Mouse (Mus musculus): Measurements from ENCODE around the gene Rora. TPM values are rescaled to one million over a fixed set of nuclear protein-coding genes. Genes with fewer than 3 reads are reported as not detected.

The Rora gene
- polyA plus RNA-seq, 1 experiment from 2014 or later: 8.9 TPM

DNA sequence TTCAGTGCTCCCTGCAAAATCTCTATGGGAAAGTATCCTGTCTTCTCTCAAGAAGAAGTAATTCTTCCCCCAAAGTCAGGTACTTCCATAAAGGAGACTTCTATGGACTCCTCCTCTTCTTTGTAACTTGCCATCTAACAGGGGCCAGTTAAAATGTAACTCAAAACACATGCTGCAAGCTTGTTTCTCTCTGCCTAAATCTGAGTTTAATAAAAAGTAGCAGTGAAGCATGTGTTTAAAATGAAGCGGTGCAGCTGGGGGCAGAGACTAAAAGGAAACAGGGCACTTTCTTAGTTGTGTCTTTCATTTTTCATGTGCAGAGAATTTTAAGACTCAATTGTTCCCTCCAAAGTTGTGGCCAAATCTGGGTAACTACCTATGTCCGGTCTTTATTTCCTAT lies 221.0 kb downstream of the Rora start:
- no peak overlapping the region for H3K27ac ChIP-seq (replicated peaks)
- no peaks in the 10 kb centered on the region for H3K27me3 ChIP-seq
- no peak overlapping the region for H3K4me3 ChIP-seq
- ATAC-seq (ENCODE audit: low FRiP score, low read depth): no peak
- no peak overlapping the region for H3K4me2 ChIP-seq (replicated peaks)
- H3K9ac ChIP-seq (replicated peaks): no peak overlapping the region
- H3K9me3 ChIP-seq: no peaks in the 10 kb centered on the region
- 94% methylated on average over 2 of the region's 2 CpGs for WGBS
- no peaks in the 10 kb centered on the region; the same call in 1 of the 2 replicates for H3K4me1 ChIP-seq
- no peaks in the 10 kb centered on the region for H3K36me3 ChIP-seq

DNA sequence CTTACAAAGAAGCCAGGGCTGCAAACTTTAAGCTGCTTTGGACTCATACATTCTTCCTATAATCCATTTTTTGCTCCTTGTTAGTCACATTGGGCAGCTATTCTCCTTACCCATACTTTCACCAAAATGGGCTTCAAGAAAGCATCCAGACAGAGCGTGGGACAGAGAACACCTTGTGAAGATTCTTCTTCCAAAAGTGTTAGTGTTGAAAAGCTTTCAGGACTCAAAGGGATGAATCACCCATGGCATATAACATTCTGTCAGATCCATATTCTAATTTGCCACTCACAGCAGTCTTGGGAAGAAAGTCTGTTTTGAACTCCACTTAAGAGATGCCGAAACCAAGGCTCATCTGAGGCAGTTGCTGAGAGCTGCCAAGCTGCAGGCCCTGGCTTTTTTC lies 222.2 kb downstream of the Rora start:
- ATAC-seq (ENCODE audit: low FRiP score, low read depth): no peak
- Histone ChIP-seq H3K4me3 (no peak overlapping the region), H3K27me3 (no peaks in the 10 kb centered on the region), H3K4me1 (peaks cover 9% of the 10 kb centered on the region), H3K9me3 (no peaks in the 10 kb centered on the region), H3K9ac (replicated peaks) (no peak overlapping the region), H3K27ac (replicated peaks) (no peak overlapping the region), H3K36me3 (no peaks in the 10 kb centered on the region), H3K4me2 (replicated peaks) (no peak overlapping the region)
- WGBS: 93% methylated on average over 2 of the region's 2 CpGs

DNA sequence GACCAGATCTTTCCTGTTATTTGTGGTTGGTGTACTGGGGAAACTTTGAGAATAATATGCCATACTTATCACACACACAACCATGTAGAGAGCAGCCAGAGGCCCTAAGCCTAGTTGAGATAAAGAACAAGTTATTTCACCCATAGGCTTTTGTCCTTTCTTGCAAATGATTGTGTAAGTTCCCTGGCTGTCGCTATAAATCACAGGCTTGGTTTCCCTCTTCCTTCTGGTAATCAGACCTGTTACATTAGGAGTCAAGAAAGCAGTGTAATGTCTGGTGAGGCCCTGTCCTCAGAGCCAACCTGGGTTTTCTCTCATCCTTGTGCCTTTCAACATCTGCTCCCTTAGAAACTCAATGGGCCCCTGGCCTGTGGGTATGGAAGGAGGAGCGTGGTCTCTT lies 222.7 kb downstream of the Rora start:
- no peak for ATAC-seq (ENCODE audit: low FRiP score, low read depth)
- 87% methylated on average over 2 of the region's 2 CpGs for WGBS
- H3K27ac ChIP-seq (replicated peaks): no peak overlapping the region
- H3K4me3 ChIP-seq: no peak overlapping the region
- no peaks in the 10 kb centered on the region for H3K27me3 ChIP-seq
- H3K4me2 ChIP-seq (replicated peaks): no peak overlapping the region
- H3K4me1 ChIP-seq: peaks cover 13% of the 10 kb centered on the region
- H3K9ac ChIP-seq (replicated peaks): no peak overlapping the region
- no peaks in the 10 kb centered on the region for H3K9me3 ChIP-seq
- H3K36me3 ChIP-seq: no peaks in the 10 kb centered on the region

DNA sequence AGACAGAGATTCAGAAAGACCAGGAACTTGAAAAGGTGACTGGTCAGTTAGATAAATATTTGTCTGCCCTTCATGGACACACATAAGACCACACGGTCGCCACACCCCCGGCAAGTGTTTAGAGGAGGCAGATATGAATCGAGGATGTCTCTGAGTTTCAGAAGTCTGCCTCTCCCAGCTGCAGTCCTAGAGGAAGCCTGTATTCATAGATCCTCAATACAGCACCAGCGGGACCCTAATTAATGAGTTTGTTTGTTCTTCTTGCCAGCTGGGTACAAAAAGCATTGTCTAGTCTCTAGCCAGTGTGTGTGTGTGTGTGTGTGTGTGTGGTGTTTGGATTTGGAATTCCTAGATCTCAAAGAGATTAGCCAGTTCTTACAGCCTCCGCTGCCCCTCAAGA lies 228.3 kb downstream of the Rora start:
- Histone ChIP-seq H3K9me3 (no peaks in the 10 kb centered on the region), H3K36me3 (no peaks in the 10 kb centered on the region), H3K9ac (replicated peaks) (no peak overlapping the region), H3K4me3 (no peak overlapping the region), H3K4me1 (peaks cover 30% of the 10 kb centered on the region), H3K27me3 (no peaks in the 10 kb centered on the region), H3K27ac (replicated peaks) (no peak overlapping the region), H3K4me2 (replicated peaks) (no peak overlapping the region)
- ATAC-seq (ENCODE audit: low FRiP score, low read depth): peak; percentile 52; the same call in 1 of the 2 replicates
- 14% methylated on average over 6 of the region's 6 CpGs for WGBS

DNA sequence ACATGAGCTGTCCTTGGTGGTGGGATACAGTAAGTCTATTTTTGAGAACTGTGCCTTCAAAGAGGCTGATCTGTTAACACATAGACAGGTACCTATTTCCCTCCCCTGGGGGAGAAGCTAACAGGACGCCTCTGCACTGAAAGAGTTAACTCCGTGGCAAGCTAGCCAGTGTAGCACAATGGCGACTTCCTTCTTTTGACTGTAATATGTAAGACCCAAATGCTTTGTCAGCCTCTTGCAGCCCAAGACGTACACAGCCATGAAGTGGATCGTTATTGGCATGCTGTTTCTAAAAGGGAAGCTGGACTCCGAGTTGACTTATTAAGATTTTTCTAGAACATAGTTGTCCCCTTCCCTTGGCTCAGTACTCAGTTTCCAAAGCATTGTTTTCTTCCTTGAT lies 229.4 kb downstream of the Rora start:
- H3K4me3 ChIP-seq: no peak overlapping the region
- H3K9ac ChIP-seq (replicated peaks): no peak overlapping the region
- H3K4me2 ChIP-seq (replicated peaks): no peak overlapping the region
- peaks cover 30% of the 10 kb centered on the region for H3K4me1 ChIP-seq
- WGBS: 55% methylated on average over 6 of the region's 6 CpGs
- ATAC-seq (ENCODE audit: low FRiP score, low read depth): no peak
- no peak overlapping the region for H3K27ac ChIP-seq (replicated peaks)
- no peaks in the 10 kb centered on the region for H3K9me3 ChIP-seq
- no peaks in the 10 kb centered on the region for H3K27me3 ChIP-seq
- H3K36me3 ChIP-seq: no peaks in the 10 kb centered on the region

- ATAC-seq (ENCODE audit: low FRiP score, low read depth): no peak
- Histone ChIP-seq H3K9ac (replicated peaks) (no peak overlapping the region), H3K4me1 (peaks cover 30% of the 10 kb centered on the region), H3K4me2 (replicated peaks) (no peak overlapping the region), H3K9me3 (no peaks in the 10 kb centered on the region), H3K27ac (replicated peaks) (no peak overlapping the region), H3K36me3 (no peaks in the 10 kb centered on the region), H3K4me3 (no peak overlapping the region), H3K27me3 (no peaks in the 10 kb centered on the region)
- WGBS: 90% methylated on average over 8 of the region's 8 CpGs
Measured at GRCm38 (mm10) chr9:68883687-68884086, 230.1 kb downstream of the Rora start.

GRCm38 (mm10) chr9:68884451-68885035 lies 231.0 kb downstream of the Rora start:
- no peak for ATAC-seq (ENCODE audit: low FRiP score, low read depth)
- no peaks in the 10 kb centered on the region for H3K9me3 ChIP-seq
- H3K27me3 ChIP-seq: no peaks in the 10 kb centered on the region
- H3K4me3 ChIP-seq: no peak overlapping the region
- H3K4me2 ChIP-seq (replicated peaks): no peak overlapping the region
- 83% methylated on average over 9 of the region's 9 CpGs for WGBS
- no peaks in the 10 kb centered on the region for H3K36me3 ChIP-seq
- no peak overlapping the region for H3K9ac ChIP-seq (replicated peaks)
- no peak overlapping the region for H3K27ac ChIP-seq (replicated peaks)
- H3K4me1 ChIP-seq: peaks cover 30% of the 10 kb centered on the region

- Histone ChIP-seq H3K4me1 (no peaks in the 10 kb centered on the region), H3K9me3 (no peaks in the 10 kb centered on the region), H3K36me3 (no peaks in the 10 kb centered on the region), H3K9ac (replicated peaks) (no peak overlapping the region), H3K27me3 (no peaks in the 10 kb centered on the region), H3K4me3 (no peak overlapping the region), H3K4me2 (replicated peaks) (no peak overlapping the region), H3K27ac (replicated peaks) (no peak overlapping the region)
- 59% methylated on average over 8 of the region's 8 CpGs for WGBS
- no peak for ATAC-seq (ENCODE audit: low FRiP score, low read depth)
Measured at GRCm38 (mm10) chr9:68888670-68889069, 235.1 kb downstream of the Rora start.

GRCm38 (mm10) chr9:68891431-68891830 lies 237.8 kb downstream of the Rora start:
- Histone ChIP-seq H3K4me1 (no peaks in the 10 kb centered on the region), H3K36me3 (no peaks in the 10 kb centered on the region), H3K4me3 (no peak overlapping the region), H3K27me3 (no peaks in the 10 kb centered on the region), H3K4me2 (replicated peaks) (no peak overlapping the region), H3K9ac (replicated peaks) (no peak overlapping the region), H3K9me3 (no peaks in the 10 kb centered on the region), H3K27ac (replicated peaks) (no peak overlapping the region)
- WGBS: 83% methylated on average over 11 of the region's 11 CpGs
- no peak for ATAC-seq (ENCODE audit: low FRiP score, low read depth)

- H3K36me3 ChIP-seq: no peaks in the 10 kb centered on the region
- H3K27ac ChIP-seq (replicated peaks): no peak overlapping the region
- H3K4me2 ChIP-seq (replicated peaks): no peak overlapping the region
- no peak overlapping the region for H3K4me3 ChIP-seq
- no peaks in the 10 kb centered on the region for H3K9me3 ChIP-seq
- no peak overlapping the region for H3K9ac ChIP-seq (replicated peaks)
- ATAC-seq (ENCODE audit: low FRiP score, low read depth): no peak
- no peaks in the 10 kb centered on the region for H3K27me3 ChIP-seq
- no peaks in the 10 kb centered on the region for H3K4me1 ChIP-seq
- 97% methylated on average over 4 of the region's 4 CpGs for WGBS
Measured at GRCm38 (mm10) chr9:68892356-68892755, 238.8 kb downstream of the Rora start.

- no peak overlapping the region for H3K4me3 ChIP-seq
- no peaks in the 10 kb centered on the region for H3K9me3 ChIP-seq
- H3K27ac ChIP-seq (replicated peaks): no peak overlapping the region
- no peak overlapping the region for H3K4me2 ChIP-seq (replicated peaks)
- ATAC-seq (ENCODE audit: low FRiP score, low read depth): no peak
- no peaks in the 10 kb centered on the region for H3K27me3 ChIP-seq
- H3K36me3 ChIP-seq: no peaks in the 10 kb centered on the region
- WGBS: 83% methylated on average over 6 of the region's 6 CpGs
- H3K9ac ChIP-seq (replicated peaks): no peak overlapping the region
- H3K4me1 ChIP-seq: no peaks in the 10 kb centered on the region
Measured at GRCm38 (mm10) chr9:68892859-68893258, 239.3 kb downstream of the Rora start.

- Histone ChIP-seq H3K4me2 (replicated peaks) (no peak overlapping the region), H3K36me3 (no peaks in the 10 kb centered on the region), H3K4me1 (no peaks in the 10 kb centered on the region), H3K27ac (replicated peaks) (no peak overlapping the region), H3K4me3 (no peak overlapping the region), H3K9me3 (no peaks in the 10 kb centered on the region), H3K27me3 (no peaks in the 10 kb centered on the region), H3K9ac (replicated peaks) (no peak overlapping the region)
- ATAC-seq (ENCODE audit: low FRiP score, low read depth): no peak
- 73% methylated on average over 6 of the region's 6 CpGs for WGBS
Measured at GRCm38 (mm10) chr9:68898286-68898685, 244.7 kb downstream of the Rora start.

DNA sequence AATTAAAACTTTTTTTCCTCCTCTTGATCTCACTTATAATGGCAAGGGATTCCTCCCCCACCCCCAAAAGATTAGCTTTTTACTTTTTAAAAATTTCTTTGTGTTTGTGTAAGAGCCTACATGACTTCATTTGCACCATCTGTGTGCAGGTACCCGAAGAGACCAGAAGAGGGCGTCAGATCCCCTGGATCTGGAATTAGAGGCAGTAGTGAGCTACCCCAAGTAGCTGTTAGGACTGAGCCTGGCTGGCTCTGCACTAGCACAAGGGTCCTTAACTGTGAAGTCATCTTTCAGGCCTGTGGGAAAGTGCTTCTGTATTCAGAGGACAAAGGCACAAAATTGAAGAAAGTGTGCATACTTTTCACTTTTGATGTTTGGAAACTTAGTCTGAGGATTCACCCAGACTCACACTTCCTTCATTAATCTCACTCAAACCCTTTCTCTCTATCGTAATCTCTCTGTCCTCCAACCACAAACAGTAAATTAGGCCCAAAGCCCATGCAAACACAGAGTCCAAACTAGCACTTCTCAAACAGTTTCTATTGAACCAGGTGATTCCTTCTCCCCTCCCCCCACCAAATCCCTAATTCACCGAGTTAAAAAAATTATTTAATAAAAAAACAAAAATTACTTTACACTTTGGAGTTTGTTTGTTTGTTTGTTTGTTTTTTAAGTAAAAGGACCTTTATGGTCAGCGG lies 246.1 kb downstream of the Rora start:
- Histone ChIP-seq H3K4me2 (replicated peaks) (no peak overlapping the region), H3K27me3 (no peaks in the 10 kb centered on the region), H3K27ac (replicated peaks) (no peak overlapping the region), H3K36me3 (no peaks in the 10 kb centered on the region), H3K9me3 (no peaks in the 10 kb centered on the region), H3K4me3 (no peak overlapping the region), H3K9ac (replicated peaks) (no peak overlapping the region), H3K4me1 (no peaks in the 10 kb centered on the region)
- WGBS: 85% methylated on average over 5 of the region's 5 CpGs
- ATAC-seq (ENCODE audit: low FRiP score, low read depth): no peak

Measured in midbrain, embryonic 12.5 days (tissue).